Comparison of ENCODE assay signal across 29 mouse cellular contexts in the genomic region with DNA sequence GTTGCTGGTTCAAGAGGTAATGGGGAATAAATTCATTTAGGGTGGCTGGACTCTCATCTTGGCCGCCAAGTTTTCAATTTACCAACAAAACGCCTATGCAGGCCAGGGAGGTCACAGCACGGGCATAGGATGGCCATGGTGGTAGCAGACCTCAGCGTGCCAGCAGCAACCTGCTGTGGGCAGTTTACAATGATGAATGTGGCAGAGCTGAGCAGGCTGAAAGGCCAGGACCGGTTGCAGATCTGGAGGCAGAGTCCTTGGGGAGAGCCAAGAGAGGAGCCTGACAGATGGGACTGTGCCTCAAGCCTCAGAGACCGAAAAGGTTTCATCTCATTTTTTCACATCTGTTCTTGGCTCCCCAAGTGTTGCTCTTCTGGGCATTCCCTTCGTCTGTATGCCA.
DNase-seq lines count a peak whose midpoint lies in the region; ATAC-seq and TF ChIP-seq lines count a peak whose summit lies in the region.
"Had no signal": no experiment of that assay in that cellular context is flagged by ENCODE, and none has a peak within 500 bp of the region (broad histone marks: within the 10 kb centered on the region; RNA-seq: fewer than 3 reads in every experiment).

No protein-coding gene starts in this region.

- no peak for TF ChIP-seq CTCF in liver, postnatal 0 days (IDR thresholded peaks at IDR 0.05; ENCODE audit: low read depth)

- ATAC-seq in midbrain, embryonic 14.5 days (ENCODE audit: low FRiP score, low TSS enrichment): no peak
- ATAC-seq in liver, postnatal 0 days: no peak
- ATAC-seq: activated CD4-positive, CD25-positive, alpha-beta regulatory T cell, adult 4 months; forebrain, embryonic 14.5 days; intestine, embryonic 16.5 days; liver, embryonic 12.5 days had no signal

- H3K27ac ChIP-seq in midbrain, embryonic 14.5 days (replicated peaks; ENCODE audit: low read depth, low read length): no peak overlapping the region
- H3K27ac ChIP-seq in midbrain, embryonic 10.5 days (replicated peaks): no peak overlapping the region
- H3K27ac ChIP-seq in liver, postnatal 0 days (ENCODE audit: low read depth): no peak overlapping the region
- H3K27ac ChIP-seq: embryonic facial prominence, embryonic 15.5 days; heart, adult 2 months; heart, embryonic 13.5 days; hindbrain, embryonic 15.5 days; layer of hippocampus, adult 2 months; limb, embryonic 13.5 days; liver, embryonic 12.5 days; neural tube, embryonic 12.5 days; stomach, embryonic 15.5 days had no signal

- no peaks in the 10 kb centered on the region for H3K36me3 ChIP-seq in midbrain, embryonic 14.5 days (ENCODE audit: control insufficient read depth, insufficient read depth, low read length)
- no peaks in the 10 kb centered on the region for H3K36me3 ChIP-seq in midbrain, embryonic 10.5 days
- H3K36me3 ChIP-seq in liver, postnatal 0 days (replicated peaks; ENCODE audit: insufficient read depth, low read length): no peaks in the 10 kb centered on the region
- H3K36me3 ChIP-seq: embryonic facial prominence, embryonic 15.5 days; heart, embryonic 13.5 days; hindbrain, embryonic 15.5 days; limb, embryonic 13.5 days; liver, embryonic 12.5 days; neural tube, embryonic 12.5 days; stomach, embryonic 15.5 days had no signal

- H3K9me3 ChIP-seq in midbrain, embryonic 14.5 days (ENCODE audit: control insufficient read depth, low read length): no peaks in the 10 kb centered on the region
- H3K9me3 ChIP-seq in midbrain, embryonic 10.5 days (replicated peaks): no peaks in the 10 kb centered on the region
- no peaks in the 10 kb centered on the region for H3K9me3 ChIP-seq in liver, postnatal 0 days (ENCODE audit: low read length)
- H3K9me3 ChIP-seq: embryonic facial prominence, embryonic 15.5 days; heart, embryonic 13.5 days; hindbrain, embryonic 15.5 days; limb, embryonic 13.5 days; liver, embryonic 12.5 days; neural tube, embryonic 12.5 days; stomach, embryonic 15.5 days had no signal

- H3K4me3 ChIP-seq in midbrain, embryonic 14.5 days (replicated peaks; ENCODE audit: low read depth, low read length): no peak overlapping the region
- no peak overlapping the region for H3K4me3 ChIP-seq in midbrain, embryonic 10.5 days
- H3K4me3 ChIP-seq in liver, postnatal 0 days (ENCODE audit: low read depth, low read length): no peak overlapping the region
- H3K4me3 ChIP-seq: embryonic facial prominence, embryonic 15.5 days; heart, adult 2 months; heart, embryonic 13.5 days; hindbrain, embryonic 15.5 days; layer of hippocampus, adult 2 months; limb, embryonic 13.5 days; liver, embryonic 12.5 days; neural tube, embryonic 12.5 days; stomach, embryonic 15.5 days had no signal

- no peaks in the 10 kb centered on the region for H3K27me3 ChIP-seq in midbrain, embryonic 14.5 days (ENCODE audit: control insufficient read depth, insufficient read depth, low read length)
- H3K27me3 ChIP-seq in midbrain, embryonic 10.5 days (ENCODE audit: low read depth, poor library complexity, severe bottlenecking): no peaks in the 10 kb centered on the region
- no peaks in the 10 kb centered on the region for H3K27me3 ChIP-seq in liver, postnatal 0 days (ENCODE audit: insufficient read depth, low read length)
- H3K27me3 ChIP-seq: embryonic facial prominence, embryonic 15.5 days; heart, embryonic 13.5 days; hindbrain, embryonic 15.5 days; limb, embryonic 13.5 days; liver, embryonic 12.5 days; neural tube, embryonic 12.5 days; stomach, embryonic 15.5 days had no signal

- 64% methylated on average over 7 of the region's 7 CpGs for WGBS in midbrain, embryonic 14.5 days
- 76% methylated on average over 7 of the region's 7 CpGs for WGBS in midbrain, embryonic 10.5 days
- WGBS in liver, postnatal 0 days (ENCODE audit: insufficient replicate concordance): 64% methylated on average over 7 of the region's 7 CpGs

- peak; percentile 1 for DNase-seq in embryo, embryonic 10.5 days (ENCODE audit: low spot score)
- no peak for DNase-seq in embryo, embryonic 10 days (ENCODE audit: low spot score)
- peak; percentile 5 for DNase-seq in midbrain, embryonic 14.5 days
- no peak for DNase-seq in midbrain, embryonic 10.5 days (ENCODE audit: low spot score)
- DNase-seq in cerebellum, adult 18-20 months: peak; percentile 45 to 67
- peak; percentile 44 to 74 for DNase-seq in cerebellum, postnatal 14 days
- no peak for DNase-seq in right cerebral cortex, postnatal 10 days (ENCODE audit: low spot score in 2 of 2)
- no peak for DNase-seq in liver, postnatal 0 days
- DNase-seq: adrenal gland, adult 8-10 months; gastrocnemius, postnatal 25 days; heart, adult 2 months; heart, postnatal 14 days; kidney, adult 9 months; kidney, postnatal 14 days; lung, adult 2 months; right cerebral cortex, adult 18-20 months; thymus, adult 18-20 months; thymus, postnatal 36 days had no signal

- no peaks in the 10 kb centered on the region for H3K4me1 ChIP-seq in midbrain, embryonic 14.5 days (ENCODE audit: control insufficient read depth, insufficient read depth, low read length)
- H3K4me1 ChIP-seq in midbrain, embryonic 10.5 days: no peaks in the 10 kb centered on the region
- no peaks in the 10 kb centered on the region for H3K4me1 ChIP-seq in liver, postnatal 0 days (ENCODE audit: insufficient read depth)
- H3K4me1 ChIP-seq: embryonic facial prominence, embryonic 15.5 days; heart, embryonic 13.5 days; hindbrain, embryonic 15.5 days; limb, embryonic 13.5 days; liver, embryonic 12.5 days; neural tube, embryonic 12.5 days; stomach, embryonic 15.5 days had no signal

- no peak overlapping the region for H3K4me2 ChIP-seq in midbrain, embryonic 14.5 days (ENCODE audit: low read length)
- H3K4me2 ChIP-seq in liver, postnatal 0 days (ENCODE audit: low read depth, low read length): no peak overlapping the region
- H3K4me2 ChIP-seq: embryonic facial prominence, embryonic 15.5 days; heart, embryonic 13.5 days; hindbrain, embryonic 15.5 days; limb, embryonic 13.5 days; liver, embryonic 12.5 days; neural tube, embryonic 12.5 days; stomach, embryonic 15.5 days had no signal

- no peak for TF ChIP-seq EP300 in liver, postnatal 0 days (IDR thresholded peaks at IDR 0.05; ENCODE audit: low read depth)

- H3K9ac ChIP-seq in midbrain, embryonic 14.5 days (replicated peaks; ENCODE audit: low read length): no peak overlapping the region
- H3K9ac ChIP-seq in liver, postnatal 0 days (replicated peaks): no peak overlapping the region
- H3K9ac ChIP-seq: embryonic facial prominence, embryonic 15.5 days; heart, embryonic 13.5 days; hindbrain, embryonic 15.5 days; limb, embryonic 13.5 days; liver, embryonic 12.5 days; neural tube, embryonic 12.5 days; stomach, embryonic 15.5 days had no signal

Comparison
In these comparisons a context has a peak if more than half of its experiments do, and no peak if none do; other contexts are left out.
1. DNase-seq: peak in embryo, embryonic 10.5 days (single experiment), midbrain, embryonic 14.5 days (single experiment), cerebellum, adult 18-20 months (2 of 2) and cerebellum, postnatal 14 days (2 of 2); none in embryo, embryonic 10 days (single experiment), midbrain, embryonic 10.5 days (single experiment), right cerebral cortex, postnatal 10 days (0 of 2) and liver, postnatal 0 days (single experiment).